Mouse (Mus musculus) adrenal gland, postnatal 10 days (tissue): ENCODE measurements around the gene Dcdc2a. TPM values are rescaled to one million over a fixed set of nuclear protein-coding genes. Genes with fewer than 3 reads are reported as not detected.
A peak's percentile ranks its signal among the peaks of the same experiment; 100 is the strongest.

Experiments used
- DNase-seq: peaks from one replicate; pipeline ENCODE4 v3.0.0; 2021; ENCODE audit warnings: mixed read lengths
- long read RNA-seq, 2 experiments: library from polyadenylated mRNA; stranded (forward); transcript quantifications; one replicate each; pipeline ENCODE4 v2.0.0; 2021
- total RNA-seq, 2 experiments: library from RNA; stranded (reverse); gene quantifications; 2 replicates each; pipeline ENCODE4 v1.2.3; 2021

Dcdc2a gene
- under 1 TPM; 0.58 to 0.99 TPM for total RNA-seq
- long read RNA-seq, experiment 1, partial matches to known transcripts = 0 of 3 reads
- long read RNA-seq, experiment 1, other reads (novel, unspliced or antisense) = 3 of 3 reads
- long read RNA-seq, experiment 2, full-length matches to known transcripts = 2 of 3 reads
- long read RNA-seq, experiment 2, partial matches to known transcripts = 0 of 3 reads
- long read RNA-seq, experiment 2, other reads (novel, unspliced or antisense) = 1 of 3 reads

- peak; percentile 29 for DNase-seq
Measured at GRCm38 (mm10) chr13:25055873-25056667, at the start of gene Dcdc2a. Dcdc2a (plus strand) TSS chr13:25056004.

DNA sequence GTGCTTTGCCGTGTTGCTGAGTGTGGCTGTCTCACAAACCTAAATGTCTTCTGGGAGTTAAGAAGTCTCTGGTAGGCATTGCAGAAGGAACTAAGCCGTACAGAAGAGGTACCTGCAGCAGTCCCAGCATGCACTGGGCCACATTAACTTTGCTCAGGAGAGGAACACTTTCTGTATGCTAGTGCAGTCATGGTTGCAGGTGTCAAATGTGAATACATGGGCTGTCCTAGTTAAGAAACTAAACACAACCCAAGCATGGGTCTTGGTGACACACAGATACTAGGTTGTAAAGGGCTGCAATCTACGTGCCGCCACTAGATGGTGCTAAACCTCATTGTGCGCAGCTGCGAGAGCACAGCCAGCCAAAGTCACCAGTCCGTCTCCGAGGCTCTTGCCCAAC lies 48.7 kb upstream of the Dcdc2a start:
- DNase-seq = peak; percentile 68

DNA sequence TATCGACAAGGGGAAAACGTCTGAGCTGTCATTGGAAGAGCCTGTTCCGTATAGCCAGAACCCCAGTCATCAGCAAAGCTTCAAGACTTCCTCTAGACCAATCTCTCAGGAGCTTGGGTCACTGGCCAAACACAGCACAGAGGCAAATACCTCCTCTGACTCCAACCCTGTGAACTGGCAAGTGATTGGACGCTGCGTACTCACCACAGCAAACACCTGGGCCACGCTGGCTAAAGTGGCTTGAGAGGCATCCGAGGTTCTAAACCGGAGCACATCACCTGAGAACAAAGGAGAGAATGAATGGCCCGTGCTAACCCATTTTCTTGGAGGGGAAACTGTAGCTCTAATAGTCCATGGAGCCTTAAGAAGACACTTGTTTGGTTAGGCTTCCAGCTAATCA lies 37.5 kb upstream of the Dcdc2a start:
- DNase-seq = no peak

GRCm38 (mm10) chr13:25019793-25020539 lies 35.8 kb upstream of the Dcdc2a start, which contains the start of gene Mrs2:
Mrs2 (minus strand) TSS chr13:25020379.
- peak; percentile 93 for DNase-seq

- peak; percentile 25 for DNase-seq
Measured at GRCm38 (mm10) chr13:25020540-25020892, 35.3 kb upstream of the Dcdc2a start.

GRCm38 (mm10) chr13:25022386-25022785 lies 33.4 kb upstream of the Dcdc2a start:
- peak; percentile 51 for DNase-seq

DNA sequence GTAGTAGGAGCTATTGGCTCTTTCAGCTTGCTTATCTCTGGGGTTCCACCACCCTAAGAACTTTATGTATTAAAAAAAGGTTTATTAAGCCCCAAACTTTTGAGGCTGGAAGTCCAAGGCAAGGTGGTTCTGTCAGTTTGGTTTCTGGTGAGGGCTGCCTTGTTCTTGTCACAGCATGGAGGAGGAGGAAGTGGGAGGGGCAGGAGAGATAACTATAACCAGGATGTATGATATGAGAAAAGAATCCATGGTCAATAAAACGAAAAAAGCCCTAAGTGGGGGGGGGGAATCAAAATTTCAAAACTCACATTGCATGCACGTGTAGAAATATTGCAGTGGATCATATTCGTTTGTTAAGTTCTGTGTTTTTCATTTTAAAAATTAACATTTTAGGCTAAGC lies 32.7 kb upstream of the Dcdc2a start:
- DNase-seq = no peak

DNA sequence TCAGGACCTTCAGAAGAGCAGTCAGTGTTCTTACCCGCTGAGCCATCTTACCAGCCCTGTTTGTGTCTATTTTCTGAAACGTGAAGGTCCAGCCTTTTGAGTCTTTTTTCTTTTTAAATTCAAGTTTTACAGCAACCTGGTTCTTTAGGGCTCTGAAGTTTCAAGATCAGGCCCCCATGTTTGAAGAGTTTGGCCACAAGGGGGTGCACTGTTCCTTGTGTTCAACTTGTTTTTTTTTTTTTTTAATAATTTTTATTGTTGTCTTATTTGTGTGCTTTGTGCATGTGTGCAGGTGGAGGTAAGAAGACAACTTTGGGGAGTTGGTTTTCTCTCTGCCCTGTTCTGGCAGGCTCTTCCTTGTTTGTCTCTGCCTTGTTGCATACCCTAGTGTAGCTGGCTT lies 31.1 kb upstream of the Dcdc2a start:
- DNase-seq = peak; percentile 65

- DNase-seq = no peak
Measured at GRCm38 (mm10) chr13:25026409-25027113, 29.2 kb upstream of the Dcdc2a start.

GRCm38 (mm10) chr13:25027114-25027425 lies 28.7 kb upstream of the Dcdc2a start:
- DNase-seq = no peak

DNA sequence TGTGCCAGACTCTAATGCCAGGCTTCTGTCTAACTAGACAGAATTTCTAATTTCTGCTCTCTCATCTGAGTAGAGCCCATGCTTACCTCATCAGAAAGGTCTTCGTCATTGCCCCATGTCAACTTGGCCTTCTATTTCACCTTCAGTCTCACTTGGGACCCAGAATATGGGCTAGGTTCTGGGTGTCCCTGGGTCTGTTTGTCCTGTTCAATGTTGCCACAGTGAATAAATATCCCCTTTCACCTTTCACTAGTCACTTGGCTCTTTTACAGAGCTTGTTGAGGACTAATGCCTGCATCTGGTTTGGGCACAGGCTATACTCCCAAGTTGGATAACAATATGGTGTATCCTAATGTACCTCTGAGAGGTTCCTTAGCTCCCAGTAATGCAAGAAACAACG lies 16.3 kb upstream of the Dcdc2a start:
- DNase-seq = no peak

DNA sequence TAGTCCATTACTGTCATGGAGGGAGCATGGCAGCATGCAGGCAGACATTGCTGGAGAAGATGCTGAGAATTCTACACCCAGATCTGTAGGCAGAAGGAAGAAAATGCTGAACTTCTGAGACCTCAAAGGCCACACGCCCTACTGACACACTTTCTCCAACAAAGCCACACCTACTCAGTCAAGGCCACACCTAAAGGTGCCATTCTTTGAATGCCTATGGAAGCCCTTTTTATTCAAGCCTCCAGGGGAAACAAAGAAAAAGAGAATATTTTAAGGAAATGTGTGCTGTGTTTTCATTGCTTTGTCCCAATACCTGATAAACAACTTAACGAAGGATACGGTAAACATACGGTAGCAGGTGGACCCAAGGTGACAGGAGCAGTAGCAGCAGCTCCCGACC lies 3.1 kb upstream of the Dcdc2a start:
- no peak for DNase-seq

DNA sequence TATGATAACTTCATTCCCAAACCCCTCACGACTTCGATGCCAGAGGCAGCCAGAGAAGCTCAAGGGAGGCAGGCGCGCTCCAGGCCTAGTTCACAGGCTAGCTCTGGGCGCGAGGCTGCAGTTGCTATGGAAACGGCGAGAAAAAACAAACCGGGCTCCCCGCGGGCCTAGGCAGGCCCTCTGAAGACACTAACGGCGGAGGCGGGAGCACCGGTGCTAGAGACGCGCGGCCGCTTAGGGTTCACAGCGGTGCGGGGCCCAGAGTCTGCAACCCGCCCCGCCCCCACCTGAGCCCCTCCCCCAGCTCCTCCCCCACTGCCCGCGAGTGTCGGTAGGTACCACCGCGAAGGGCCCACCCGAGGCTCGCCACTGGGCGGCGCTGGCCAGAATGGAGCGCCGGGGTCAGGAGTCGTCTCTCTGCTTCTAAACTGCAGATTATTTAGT lies 671 bp upstream of the Dcdc2a start:
- DNase-seq = peak; percentile 74

DNA sequence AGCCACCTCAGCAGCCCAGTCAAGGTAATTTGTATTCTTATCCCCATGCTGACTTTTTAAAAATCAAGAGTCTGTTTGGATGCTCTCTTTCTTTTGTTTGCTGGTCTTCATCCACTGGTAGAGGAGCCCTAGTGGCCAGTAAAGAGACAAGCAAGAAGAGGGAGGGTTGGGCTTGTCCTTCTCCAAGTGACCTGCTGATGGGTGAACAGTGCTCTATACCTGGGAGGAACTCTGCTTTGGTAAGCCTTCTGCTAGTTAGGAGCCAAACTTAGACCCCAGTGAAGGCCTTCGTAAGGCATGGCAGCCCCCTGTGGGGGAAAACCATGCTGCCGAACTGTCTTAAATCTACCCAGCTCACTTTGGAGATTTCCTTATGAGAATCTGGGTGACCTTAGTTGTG lies 10.9 kb downstream of the Dcdc2a start:
- DNase-seq = no peak

DNA sequence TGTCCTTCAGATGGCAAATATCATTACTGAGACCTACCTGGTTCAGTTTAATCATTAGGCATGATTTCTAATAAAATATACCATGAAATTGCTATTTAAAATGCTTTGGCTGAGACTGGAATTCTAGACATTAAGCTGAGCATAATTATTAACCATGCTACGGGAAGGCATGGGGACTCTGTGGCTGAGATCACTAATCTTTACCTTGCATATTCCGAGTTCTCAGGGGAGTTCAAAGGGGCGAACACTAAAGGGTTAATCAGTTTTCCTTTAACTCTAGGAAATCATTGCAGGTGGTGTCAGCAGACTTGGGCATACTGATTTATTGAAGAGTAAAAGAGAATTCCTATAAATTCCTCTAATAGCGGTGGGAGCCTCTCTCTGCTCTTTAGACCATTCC lies 11.4 kb downstream of the Dcdc2a start:
- no peak for DNase-seq

- no peak for DNase-seq
Measured at GRCm38 (mm10) chr13:25069765-25070164, 14.0 kb downstream of the Dcdc2a start.

DNA sequence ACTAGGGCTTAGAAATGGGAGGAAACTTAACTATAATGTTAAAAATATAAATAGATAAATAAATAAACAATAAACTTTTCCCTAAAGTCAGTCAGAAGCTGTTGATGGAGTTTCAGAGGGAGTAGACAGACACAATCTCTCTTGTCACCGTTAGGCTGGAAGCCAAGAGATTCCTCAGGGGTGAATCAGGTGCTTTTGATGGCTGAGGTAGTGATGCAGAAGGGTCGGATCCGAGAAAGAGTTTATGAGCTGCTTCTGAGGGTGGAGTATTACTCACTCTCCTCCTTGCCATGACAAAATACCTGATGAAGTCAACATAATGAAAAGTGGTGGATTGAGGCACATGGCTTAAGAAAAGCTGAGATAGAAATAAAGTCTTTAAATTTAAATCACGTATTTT lies 15.0 kb downstream of the Dcdc2a start:
- DNase-seq = no peak

GRCm38 (mm10) chr13:25077262-25077661 lies 21.5 kb downstream of the Dcdc2a start:
- peak; percentile 17 for DNase-seq

DNA sequence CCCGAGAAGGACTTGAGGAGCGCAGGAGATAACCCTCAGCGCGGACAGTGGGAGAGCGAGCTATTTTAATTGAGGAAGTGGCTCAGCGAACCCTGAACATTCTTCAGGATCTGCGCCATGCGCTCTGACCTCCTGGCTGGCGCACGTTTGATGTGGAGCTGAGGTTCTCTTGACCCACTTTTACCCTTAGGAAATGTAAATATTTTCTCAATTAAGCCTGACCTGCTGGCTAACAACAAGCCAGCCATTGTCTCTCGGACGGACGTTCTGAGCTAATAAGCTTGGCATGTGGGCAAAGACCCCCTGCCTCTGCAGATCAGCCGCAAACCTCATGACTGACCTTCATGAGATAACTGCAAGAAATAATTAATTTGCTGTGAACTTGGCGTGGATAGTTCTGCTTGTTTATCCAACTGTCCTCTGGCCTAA lies 27.4 kb downstream of the Dcdc2a start:
- DNase-seq = peak; percentile 16

DNA sequence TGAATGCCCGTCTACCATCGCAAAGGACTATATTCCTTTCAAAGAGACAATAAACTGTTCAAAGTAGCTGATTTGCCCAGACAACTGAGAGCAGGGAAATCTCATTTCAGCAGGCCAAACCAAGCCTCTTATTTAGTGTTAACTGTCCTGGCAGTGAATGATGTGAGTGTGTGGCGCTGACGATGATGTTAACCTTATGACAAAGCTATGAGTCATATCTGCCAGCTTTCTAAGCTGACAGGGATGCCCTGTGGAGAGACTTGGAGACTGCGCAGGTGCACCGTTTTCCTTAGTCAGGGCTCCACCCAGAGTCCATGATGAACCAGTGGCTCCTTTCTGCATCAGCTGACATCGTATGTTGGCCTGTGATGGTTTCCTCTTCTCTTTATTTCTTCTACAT lies 29.3 kb downstream of the Dcdc2a start:
- no peak for DNase-seq

DNA sequence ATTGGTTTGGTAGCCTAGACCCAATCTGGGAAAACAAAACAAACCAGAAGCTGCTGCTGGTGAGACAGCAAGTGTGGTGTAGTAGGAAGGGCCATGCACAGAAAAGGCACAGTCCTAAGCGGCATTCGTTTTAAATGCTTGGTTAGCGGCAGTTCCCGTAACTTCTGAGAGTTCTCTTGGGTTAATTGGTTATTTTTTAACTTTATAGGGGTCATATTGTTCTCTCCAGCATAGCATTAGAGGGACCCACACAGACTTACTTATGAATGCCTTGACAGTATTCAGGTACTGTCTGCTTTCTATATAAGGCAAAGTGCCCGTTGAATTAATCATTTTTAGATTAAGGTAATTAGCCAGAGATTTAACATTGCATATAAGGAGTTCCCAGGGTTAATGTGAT lies 35.5 kb downstream of the Dcdc2a start:
- no peak for DNase-seq

DNA sequence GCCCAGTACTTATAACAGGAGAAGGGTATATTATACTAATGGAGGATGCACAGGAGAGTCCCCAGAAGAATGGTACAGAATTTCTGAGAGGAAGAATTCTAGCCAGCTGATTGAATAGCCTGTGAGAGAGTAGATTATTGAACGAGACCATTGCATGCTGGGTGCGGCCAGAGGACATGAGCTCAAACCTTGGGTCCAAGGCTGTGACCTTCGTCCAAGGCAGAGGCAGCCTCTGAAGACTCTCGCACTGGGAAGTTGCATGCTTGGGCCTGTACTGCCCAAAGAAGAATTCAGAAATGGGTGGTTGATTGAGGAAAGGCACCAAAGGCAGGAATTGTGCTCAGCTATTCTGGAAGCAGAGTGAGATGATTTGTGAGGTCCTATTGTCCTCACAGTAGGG lies 38.0 kb downstream of the Dcdc2a start:
- DNase-seq = peak; percentile 12

DNA sequence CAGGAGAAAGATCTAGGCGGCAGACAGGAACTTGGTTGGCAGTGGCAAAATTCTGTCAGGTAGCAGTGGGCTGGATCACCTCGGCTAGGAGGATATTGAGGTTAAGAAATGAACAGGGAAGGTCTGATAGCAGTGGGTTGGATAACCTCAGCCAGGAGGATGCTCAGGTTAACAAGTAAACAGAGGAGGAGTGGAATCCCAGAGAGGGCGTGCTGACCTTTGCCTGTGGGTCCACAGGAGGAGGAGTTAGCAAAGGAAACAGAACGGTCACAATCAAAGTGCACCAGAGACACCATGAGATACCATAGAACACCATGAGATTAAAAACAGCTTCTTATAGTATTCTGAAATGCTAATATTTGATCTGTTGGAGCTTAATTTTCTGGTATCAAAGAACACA lies 38.6 kb downstream of the Dcdc2a start:
- no peak for DNase-seq
